Mouse (Mus musculus) adrenal gland, postnatal 25 days (tissue): Measurements from ENCODE around the gene Apon. TPM values are rescaled to one million over a fixed set of nuclear protein-coding genes. Genes with fewer than 3 reads are reported as not detected.
"Not testable (repeated sequence)": the region's sequence is repeated elsewhere in the genome, so short reads cannot be mapped to it uniquely, and the experiment has no call there.

Source experiments
- DNase-seq: peaks from one replicate; pipeline ENCODE4 v3.0.0; 2021; ENCODE audit warnings: mixed read lengths
- long read RNA-seq: library from polyadenylated mRNA; stranded (forward); transcript quantifications from one replicate; pipeline ENCODE4 v2.0.0, GENCODE M21; 2021
- total RNA-seq: library from RNA; stranded (reverse); gene quantifications from 2 replicates; pipeline ENCODE4 v1.2.3, GENCODE M21; 2021

The Apon gene
- 0.30 and 2.8 TPM in 2 replicates for total RNA-seq
- long read RNA-seq, transcript Apon-201 (2 exons, 1,397 nt): major isoform, 60 of 94 reads
- long read RNA-seq, transcript Apon-202 (1 exons, 1,747 nt): minor isoform, 34 of 94 reads
- long read RNA-seq, partial matches to known transcripts: 0 of 94 reads
- long read RNA-seq, other reads (novel, unspliced or antisense): 0 of 94 reads

GRCm38 (mm10) chr10:128253677-128254255 is at the start of gene Apon:
TSS of gene Apon (plus strand) at chr10:128254096.
- DNase-seq: no peak

GRCm38 (mm10) chr10:128204941-128205340 is 49.0 kb upstream of the Apon start:
- no peak for DNase-seq

- no peak for DNase-seq
Observed at GRCm38 (mm10) chr10:128208326-128208725, 45.6 kb upstream of the Apon start.

- no peak for DNase-seq
Observed at GRCm38 (mm10) chr10:128209311-128210009, 44.4 kb upstream of the Apon start.

GRCm38 (mm10) chr10:128210131-128210530 is 43.8 kb upstream of the Apon start:
- no peak for DNase-seq

- peak; percentile 23 for DNase-seq
Observed at GRCm38 (mm10) chr10:128210954-128211353, 42.9 kb upstream of the Apon start.

GRCm38 (mm10) chr10:128211390-128212108 is 42.3 kb upstream of the Apon start, which contains the start of gene Spryd4:
TSS of gene Spryd4 (minus strand) at chr10:128211807.
- DNase-seq: peak; percentile 92

- no peak for DNase-seq
Observed at GRCm38 (mm10) chr10:128212148-128212547, 41.7 kb upstream of the Apon start.

- peak; percentile 35 for DNase-seq
Observed at GRCm38 (mm10) chr10:128212871-128213323, 41.0 kb upstream of the Apon start.

- not testable (repeated sequence) for DNase-seq
Observed at GRCm38 (mm10) chr10:128214112-128214511, 39.8 kb upstream of the Apon start.

- DNase-seq: no peak
Observed at GRCm38 (mm10) chr10:128214981-128215380, 38.9 kb upstream of the Apon start.

- no peak for DNase-seq
Observed at GRCm38 (mm10) chr10:128218387-128219117, 35.3 kb upstream of the Apon start.

GRCm38 (mm10) chr10:128221533-128222286 is 32.2 kb upstream of the Apon start:
- DNase-seq: no peak

GRCm38 (mm10) chr10:128225064-128225463 is 28.8 kb upstream of the Apon start:
- DNase-seq: no peak

- no peak for DNase-seq
Observed at GRCm38 (mm10) chr10:128225538-128225937, 28.4 kb upstream of the Apon start, which contains the start of gene Mip. TSS of gene Mip (plus strand) at chr10:128225838.

GRCm38 (mm10) chr10:128227592-128227991 is 26.3 kb upstream of the Apon start:
- no peak for DNase-seq

GRCm38 (mm10) chr10:128228009-128228408 is 25.9 kb upstream of the Apon start:
- no peak for DNase-seq

GRCm38 (mm10) chr10:128230582-128230981 is 23.3 kb upstream of the Apon start:
- no peak for DNase-seq

- no peak for DNase-seq
Observed at GRCm38 (mm10) chr10:128231146-128231545, 22.8 kb upstream of the Apon start.

- DNase-seq: peak; percentile 89
Observed at GRCm38 (mm10) chr10:128231697-128232419, 22.0 kb upstream of the Apon start, which contains the start of gene Timeless. TSS of gene Timeless (plus strand) at chr10:128232065.
